Mouse (Mus musculus): ENCODE measurements around the gene Vcan. TPM values are rescaled to one million over a fixed set of nuclear protein-coding genes. Genes with fewer than 3 reads are reported as not detected.

Vcan gene
- total RNA-seq, 2 experiments from 2014 or later, result 34.2 to 36.2 TPM

DNA sequence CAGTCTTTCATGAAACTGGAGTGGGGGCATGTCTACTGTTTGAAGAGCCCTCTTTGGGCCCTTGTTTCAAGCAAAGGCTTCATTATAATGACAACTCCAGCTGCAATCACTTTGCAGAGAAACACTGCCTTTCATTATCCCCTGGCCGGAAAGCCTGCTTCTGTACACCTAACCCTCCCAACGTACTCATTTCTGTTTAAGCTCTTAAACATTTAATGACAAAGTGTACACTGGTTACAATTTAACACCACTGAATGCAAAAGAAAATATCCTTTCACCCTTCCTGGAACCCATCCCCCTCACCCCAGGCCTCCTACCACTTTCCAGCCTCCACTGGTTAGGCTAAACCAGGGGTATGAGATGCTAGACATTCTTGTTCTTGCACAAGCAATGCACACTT lies 15.8 kb downstream of the Vcan start:
- no peak for DNase-seq (ENCODE audit: low spot score in 2 of 2)

DNA sequence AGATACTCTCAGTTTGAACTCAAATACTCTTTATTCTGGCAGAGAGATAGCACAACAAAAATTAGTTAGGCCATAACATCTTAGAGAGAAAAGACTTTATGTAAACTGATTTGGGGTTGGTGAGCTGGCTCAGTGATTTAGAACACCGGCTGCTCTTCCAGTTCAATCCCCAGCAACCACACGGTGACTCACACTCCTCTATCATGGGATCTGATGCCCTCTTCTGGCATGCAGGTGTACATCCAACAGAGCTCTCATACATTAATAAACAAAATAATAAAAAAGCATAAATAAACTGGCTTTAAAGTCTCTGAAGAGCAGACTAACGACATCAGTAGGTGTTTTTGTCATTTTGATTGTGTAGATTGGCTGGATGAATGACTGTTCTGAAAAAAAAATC lies 21.8 kb downstream of the Vcan start:
- DNase-seq (ENCODE audit: low spot score in 2 of 2), result no peak

DNA sequence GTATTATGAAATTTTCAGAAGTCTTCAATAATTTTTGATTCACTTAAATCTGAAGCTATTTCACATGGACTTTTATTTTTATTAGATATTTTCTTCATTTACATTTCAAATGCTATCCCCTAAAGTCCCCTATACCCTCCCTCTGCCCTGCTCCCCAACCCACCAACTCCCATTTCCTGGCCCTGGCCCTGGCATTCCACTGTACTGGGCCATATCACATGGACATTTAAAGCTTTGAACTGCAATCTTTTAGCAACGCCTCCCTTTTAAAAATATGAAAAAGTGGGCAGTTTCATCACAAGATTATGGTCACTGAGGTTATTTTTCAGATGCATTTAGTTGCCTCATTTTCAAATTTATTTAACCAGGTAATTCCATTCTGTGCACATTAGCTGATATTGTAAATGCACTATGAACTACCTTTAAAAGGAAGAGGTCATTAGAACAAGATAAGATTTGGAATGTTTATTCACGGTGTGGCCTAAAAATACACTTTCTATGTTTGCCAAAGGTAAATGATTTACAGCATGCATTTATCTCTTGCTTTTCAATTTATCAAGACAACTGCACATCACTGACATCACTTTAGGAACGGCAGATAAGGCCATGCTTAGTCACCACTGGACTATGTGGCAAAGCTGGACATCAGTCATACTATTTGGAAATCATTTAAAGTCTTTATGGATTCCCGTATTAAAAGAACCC lies 32.7 kb downstream of the Vcan start:
- DNase-seq (ENCODE audit: low spot score in 2 of 2), result no peak

DNA sequence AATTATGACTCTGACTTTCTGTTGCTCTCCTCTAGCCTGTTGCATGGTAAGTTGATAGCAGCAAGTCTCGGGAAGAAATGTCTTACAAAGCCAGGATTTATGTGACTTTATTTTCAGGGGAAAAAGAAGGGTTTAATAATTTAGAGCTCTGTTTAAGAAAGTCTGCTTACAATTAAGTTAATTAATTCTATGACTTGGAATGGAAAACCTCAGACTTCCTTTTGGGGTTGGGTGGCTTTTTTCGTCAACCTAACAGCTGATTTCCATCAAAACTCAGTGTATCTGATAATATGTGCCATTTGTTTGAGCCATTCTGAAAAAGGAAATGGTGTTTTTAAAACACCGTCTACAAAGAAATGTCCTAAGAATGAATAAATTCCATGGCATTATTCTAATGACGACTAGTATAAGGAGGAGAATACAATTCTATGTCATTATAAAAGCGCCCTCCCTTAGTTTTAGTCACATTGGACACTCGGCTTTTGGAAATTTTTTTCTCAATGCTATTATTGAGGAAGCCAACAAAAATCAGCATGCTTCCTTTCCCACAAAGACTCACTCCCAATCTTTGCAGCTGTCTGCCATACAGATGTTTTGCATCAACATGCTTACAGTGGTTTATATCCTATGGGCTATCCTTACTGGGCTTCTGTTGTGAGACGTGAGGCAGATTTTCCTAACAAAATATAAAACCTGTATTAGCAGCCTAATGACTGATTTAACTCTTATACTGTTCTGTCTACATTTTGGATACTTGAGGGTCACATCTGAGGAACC lies 34.0 kb downstream of the Vcan start:
- DNase-seq (ENCODE audit: low spot score in 2 of 2), result no peak

DNA sequence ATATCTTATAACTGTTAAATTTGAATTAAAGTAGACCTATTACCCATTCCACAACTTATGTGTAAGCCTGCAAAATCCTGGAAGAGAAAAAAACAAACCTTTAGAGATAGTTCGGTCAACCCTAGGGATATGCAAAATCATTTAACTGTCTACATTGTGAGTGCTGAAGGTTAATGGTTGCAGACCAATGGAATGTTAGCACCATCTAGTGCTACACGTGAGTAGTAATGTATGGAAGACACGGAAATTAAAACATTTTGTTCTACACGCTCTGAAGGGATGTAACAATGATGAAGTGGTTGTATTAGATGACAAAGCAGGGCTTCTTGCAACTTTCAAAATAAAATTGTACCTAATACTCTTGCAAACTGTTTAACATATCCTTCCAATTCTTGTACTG lies 39.9 kb downstream of the Vcan start:
- DNase-seq (ENCODE audit: low spot score in 2 of 2), result no peak

DNA sequence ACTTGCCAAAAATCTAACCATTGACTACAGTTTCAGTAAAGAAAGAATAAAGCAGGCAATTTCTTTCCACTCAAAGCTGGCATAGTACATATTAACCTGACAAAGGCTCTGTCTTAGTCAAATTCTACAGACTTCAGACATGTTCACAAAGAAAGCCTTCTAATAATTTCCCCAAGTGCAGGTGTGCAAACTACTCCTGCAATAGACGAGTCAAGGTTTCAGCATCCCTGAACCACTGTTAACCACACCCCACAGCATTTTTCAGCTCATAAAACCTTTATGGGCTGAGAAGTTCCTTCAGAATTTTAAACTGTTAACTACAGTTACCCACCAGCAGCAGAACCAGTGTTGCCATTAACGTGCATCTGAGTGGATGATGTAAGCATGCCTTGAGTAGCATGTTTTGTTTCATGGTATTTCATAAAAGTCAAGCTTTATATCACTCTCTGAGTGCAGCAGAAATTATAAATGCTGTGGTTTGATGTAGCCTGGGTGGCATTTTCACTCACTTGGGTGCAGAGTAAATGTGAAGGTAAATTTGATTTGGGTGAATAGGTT lies 42.2 kb downstream of the Vcan start:
- DNase-seq (ENCODE audit: low spot score in 2 of 2), result no peak

DNA sequence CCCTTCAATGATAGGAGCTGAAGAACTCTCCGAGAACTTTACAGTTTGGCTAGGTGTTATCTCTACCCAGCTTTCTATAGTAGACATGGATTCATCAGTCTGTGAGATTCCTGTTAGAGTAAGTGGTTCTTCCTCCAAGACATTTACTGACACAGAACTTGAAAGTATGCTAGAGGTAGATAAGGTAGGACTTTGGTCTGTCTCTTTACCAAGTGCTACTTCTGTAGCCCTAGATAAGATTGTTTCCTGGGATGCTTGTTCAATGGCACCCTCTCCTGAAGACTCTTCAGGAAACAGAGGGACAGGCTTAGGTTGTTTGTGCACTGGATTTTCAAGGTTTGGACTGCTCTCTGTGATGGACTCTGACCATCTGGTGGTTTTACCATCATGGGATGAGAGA lies 49.7 kb downstream of the Vcan start:
- no peak for DNase-seq (ENCODE audit: low spot score in 2 of 2)

DNA sequence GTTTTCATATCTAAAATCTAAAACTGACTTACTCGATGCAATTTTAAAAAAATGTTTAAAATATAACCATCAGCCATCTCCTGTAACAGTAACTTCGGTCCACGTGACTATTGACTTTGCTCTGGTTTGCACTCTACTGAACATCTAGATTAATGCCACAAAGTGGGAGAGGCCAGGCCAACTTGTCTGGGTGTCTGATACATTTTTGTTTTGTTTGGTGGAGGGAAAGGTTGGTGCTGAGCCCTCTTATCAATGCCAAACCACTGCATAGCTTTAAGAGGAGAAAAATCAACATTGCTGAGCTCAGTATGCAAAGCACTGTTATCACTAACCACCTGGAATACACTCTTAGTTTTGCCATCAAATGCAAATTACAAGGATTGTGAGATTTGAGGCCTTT lies 58.8 kb downstream of the Vcan start:
- no peak for DNase-seq (ENCODE audit: low spot score in 2 of 2)

DNA sequence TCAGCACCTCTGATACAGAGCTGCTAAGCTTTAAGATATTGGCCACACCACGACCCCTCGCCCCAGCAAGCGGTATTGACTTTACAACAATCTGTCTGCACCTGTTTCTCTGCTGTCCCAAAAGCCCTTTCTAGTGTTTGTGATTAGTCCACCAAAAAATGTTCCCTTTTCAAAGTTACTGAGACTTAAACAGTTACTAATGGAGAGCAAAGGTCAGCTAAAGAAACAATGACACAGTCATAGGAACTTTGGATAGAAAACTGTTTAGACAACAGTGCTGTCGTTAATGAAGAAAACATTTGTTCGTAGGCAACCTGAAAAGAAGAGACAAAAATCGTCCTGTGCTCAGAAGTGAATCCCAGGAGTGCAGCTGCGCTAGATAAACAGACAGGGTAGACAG lies 60.1 kb downstream of the Vcan start:
- DNase-seq (ENCODE audit: low spot score in 2 of 2), result no peak

DNA sequence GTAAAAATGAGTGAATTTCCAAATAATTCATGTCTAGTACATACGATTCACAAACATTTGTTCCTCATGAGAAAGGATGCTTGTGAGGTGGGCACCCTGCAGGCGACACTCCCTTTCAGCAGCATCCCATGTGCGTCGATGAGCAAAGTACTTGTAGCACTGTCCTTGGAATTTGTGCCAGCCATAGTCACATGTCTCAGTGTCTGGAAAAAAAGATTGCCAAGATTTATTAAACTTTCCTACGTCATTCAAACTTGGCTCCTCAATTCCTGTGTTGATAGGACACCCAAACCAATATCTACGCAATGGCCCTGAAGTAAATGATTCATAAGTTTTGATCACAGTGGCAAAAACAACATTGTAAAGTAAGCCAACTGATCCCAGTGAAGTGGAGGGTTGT lies 62.6 kb downstream of the Vcan start:
- DNase-seq (ENCODE audit: low spot score in 2 of 2), result no peak

DNA sequence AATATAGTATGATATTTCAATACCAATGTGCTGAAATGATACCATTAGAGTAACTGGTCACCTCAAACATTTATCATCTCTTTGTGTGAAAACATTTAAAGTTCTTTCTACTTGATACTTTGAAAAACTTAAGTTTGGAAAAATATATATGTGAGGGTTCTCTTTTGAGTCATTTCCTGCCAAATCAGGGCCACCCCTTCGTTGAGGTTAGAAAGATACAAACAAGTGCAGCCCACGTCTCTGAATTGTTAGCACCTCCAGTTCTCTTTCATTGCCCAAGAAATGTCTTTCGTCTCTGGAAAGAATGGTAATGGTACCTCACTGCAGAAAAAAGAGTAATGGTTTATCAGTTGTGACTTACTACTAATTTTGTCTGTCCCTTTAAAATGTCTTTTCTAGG lies 71.8 kb downstream of the Vcan start:
- DNase-seq (ENCODE audit: low spot score in 2 of 2), result no peak

DNA sequence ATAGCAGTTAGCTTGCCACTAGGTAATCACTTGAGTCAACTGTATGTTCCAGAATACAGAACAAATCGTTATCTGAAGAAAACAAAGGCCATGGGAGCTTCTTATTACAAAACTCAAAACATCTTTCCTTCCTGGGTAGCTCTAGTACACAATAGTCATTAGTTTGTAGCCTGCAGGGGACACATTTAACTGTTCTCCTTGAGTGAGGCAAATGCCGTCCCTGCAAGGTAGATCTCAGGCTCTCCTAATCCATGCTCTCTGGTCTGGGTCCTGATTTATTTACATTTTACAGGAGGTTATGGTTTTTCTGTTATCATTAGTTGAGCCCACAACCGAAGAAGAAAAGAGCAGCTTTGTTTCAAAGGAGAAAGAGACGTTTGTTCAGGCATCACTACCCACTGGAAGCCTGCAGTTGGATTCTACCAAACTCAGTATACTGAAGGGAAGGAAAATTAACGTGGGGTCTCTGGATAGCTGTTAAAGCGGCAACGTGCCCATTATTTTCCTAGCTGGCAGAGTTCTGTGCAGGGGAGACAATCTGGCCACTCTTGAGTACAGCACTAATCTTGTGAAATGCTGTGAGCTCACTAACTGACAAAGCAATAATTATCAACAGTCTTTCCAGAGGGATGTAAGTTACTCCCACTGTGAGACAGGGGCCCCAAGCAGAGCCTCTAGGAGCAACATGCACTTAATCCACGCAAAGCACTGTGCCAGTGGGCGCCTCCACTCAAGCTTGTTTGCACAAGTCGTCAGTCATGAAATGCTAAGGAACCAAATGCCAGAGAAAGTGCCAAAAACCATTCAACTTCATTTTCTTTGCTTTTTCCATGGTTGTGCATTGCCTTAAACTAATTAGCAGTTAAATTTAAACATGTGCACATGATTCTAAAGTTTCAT lies 73.1 kb downstream of the Vcan start:
- no peak for DNase-seq (ENCODE audit: low spot score in 2 of 2)

DNA sequence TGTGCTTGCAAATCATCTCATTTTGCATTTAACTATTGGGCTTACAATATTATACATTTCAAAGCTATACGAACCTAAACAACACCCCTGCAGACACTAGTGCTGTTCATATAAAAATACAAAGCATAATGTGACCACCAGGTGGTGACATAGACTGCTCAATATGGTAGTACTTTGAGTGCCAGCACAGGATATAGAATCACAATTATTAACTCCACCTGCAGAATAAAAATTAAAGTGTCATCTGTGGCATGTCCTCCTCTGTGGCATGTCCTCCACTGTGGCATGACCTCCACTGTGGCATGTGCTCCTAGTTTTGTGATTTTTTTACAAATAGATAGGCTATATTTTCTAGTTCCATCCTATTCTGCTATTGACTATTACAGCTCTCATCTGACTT lies 74.2 kb downstream of the Vcan start:
- no peak for DNase-seq (ENCODE audit: low spot score in 2 of 2)

DNA sequence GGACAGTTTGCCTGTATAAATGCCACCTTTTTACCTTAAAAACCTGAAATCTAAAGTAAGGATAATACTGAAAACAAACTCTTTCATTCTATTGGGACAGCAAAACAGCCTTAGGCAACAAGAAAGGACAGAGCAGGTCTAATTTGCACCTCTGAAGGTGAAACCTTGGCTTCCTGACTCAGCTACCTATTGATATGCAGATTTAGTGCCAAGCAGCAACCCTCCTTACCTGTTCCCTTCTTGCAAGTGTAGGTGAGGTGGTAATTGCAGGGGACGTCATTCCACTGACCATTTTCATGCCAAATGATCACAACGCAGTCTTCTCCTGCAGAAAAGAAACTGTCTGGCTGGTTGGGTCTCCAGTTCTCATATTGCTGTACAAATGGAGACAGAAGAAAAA lies 80.6 kb downstream of the Vcan start:
- no peak for DNase-seq (ENCODE audit: low spot score in 2 of 2)

DNA sequence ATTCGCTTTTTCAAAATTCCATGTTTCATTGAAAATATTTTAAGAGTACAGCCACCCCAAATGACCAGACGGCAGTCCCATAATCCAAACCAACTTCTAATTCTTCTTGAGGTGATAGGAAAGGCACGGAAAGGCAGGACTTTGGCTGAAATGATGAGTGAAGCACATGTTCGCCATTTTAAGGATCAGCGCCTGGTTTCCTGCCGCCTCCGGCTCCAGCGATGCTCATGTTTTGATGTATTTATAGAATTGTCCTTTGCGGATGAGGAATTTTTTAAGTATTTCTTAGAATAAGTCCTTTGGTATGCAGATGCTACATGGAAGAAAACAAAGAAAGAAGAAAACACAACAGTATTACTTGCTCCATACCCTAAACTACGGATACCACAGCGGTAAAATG lies 85.3 kb downstream of the Vcan start:
- DNase-seq (ENCODE audit: low spot score in 2 of 2), result no peak

DNA sequence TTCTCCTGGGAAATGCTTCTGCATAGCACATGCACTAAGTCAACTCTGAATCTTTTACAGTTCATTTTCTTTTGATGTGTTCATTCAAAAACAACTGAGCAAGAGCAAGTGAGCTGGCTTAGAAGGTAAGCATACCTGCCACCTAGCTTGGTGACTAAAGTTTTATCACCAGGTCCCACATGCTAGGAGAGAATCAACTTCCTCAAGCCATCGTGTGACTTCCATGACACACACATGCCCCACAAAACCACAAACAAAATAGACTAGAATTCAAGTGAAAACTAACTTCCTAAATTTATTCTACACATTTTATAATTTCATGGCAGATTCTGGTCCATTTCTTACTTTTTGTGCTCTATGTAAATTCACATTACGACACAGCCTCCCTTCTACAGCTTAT lies 89.0 kb downstream of the Vcan start:
- no peak for DNase-seq (ENCODE audit: low spot score in 2 of 2)

DNA sequence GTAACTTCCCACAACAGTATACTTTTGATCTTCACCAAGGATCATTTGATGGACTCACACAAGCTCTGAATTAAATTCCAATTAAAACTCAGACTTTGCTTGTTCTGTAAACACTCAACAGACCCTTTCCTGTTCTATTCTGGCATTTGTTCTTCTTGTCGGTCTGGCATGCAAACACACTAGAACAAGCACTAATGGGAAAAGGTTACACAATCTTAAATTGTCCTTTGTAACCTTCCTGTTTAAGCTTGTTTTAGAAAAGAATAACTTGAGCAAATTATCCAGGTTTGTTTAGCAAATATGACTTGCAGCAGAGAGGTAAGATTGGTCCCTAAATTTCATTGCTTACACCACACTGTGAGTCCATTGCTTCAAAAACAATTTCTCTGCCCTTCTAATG lies 89.5 kb downstream of the Vcan start:
- DNase-seq (ENCODE audit: low spot score in 2 of 2), result no peak

DNA sequence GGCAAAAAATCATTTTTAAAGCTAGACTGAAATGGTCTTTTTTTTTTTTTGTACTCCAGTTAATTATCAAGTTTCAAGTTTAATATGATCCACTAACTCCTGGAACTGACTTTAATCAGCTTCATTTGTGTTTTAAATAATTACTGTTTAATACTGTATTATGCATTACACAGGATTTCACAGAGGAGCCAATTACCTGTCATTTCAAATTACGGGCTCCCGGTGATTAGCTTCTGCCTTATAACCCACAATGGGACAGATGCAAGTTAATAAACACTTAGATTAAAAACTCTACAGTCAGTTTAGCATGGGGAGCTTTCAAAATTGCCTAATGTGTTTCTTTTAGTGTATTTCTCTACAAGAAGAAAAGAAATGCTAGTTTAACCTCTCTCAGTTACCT lies 96.7 kb downstream of the Vcan start:
- DNase-seq (ENCODE audit: low spot score in 2 of 2), result no peak

DNA sequence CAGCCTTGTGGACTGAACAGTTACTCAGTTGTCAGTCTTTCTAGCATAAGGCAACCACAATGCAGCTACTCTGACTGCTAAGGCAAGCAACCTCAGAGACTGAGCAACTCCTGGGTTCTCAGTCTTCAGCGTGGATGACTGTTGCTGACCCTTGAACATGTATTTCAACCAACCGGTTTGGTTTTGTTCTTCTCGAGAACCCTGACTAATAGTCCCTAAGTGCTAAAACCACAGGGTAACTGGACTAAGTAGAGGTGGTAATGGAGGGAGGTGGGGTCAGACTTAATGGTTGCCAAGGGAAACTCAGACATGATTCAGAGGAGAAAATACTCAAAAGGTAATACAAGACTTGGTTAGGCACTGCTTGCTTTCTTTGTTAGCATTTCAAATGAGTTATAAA lies 105.3 kb downstream of the Vcan start:
- DNase-seq (ENCODE audit: low spot score in 2 of 2), result no peak

DNA sequence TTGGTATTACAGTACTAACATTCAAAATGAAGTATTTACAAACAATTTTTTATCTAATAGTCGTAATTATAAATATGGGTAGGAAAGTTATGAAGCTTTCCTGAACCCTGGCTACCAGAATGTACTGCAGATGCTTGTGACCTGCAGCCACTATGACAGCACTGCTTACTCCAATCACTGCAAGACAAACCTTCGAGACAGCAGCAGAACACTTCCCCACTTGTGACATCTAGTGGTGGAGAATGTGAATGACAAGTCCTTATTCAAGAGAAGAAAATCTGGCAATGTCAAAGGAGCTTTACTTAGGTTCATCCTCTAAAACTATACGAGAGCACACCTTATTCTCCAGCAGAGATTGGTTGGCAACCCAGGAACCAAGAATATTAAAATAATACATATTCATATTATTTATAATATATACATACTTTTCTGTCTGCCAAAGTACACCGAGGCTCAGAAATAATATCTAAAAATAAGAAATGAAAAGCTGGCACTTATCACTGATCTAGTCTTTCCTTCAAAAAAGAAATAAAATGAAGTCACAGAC lies 108.1 kb downstream of the Vcan start:
- DNase-seq (ENCODE audit: low spot score in 2 of 2), result no peak

DNA sequence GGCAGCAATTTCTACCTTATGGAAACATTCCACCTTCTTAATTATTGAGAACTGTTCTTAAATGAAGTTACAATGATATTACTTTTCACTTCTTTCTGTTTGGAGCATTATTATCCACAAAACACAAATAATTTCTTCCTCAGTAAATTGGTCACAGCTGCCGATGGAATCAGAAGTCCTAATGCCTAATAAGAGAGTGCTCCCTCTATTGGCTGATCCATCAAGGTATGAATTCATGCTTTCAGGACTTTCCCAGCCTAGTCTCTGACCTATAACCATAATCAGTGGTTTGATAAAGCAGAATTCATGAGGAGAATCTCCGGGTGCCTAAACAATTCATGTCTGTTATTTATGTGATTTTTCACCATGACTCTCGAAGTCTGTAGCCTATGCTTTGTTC lies 123.2 kb downstream of the Vcan start:
- DNase-seq (ENCODE audit: low spot score in 2 of 2), result no peak

All from adrenal gland, postnatal 4 days (tissue).